Mouse (Mus musculus) inflammation-experienced regulatory T-cells, adult 6 months (primary cell): Measurements from ENCODE around the gene Pak2. TPM values are rescaled to one million over a fixed set of nuclear protein-coding genes. Genes with fewer than 3 reads are reported as not detected.

Experiments used
- ATAC-seq: one replicate; pipeline ENCODE4 v1.8.0; 2017
- polyA plus RNA-seq, 3 experiments: library from polyadenylated mRNA; unstranded; fragments of 100-300 nt; shearing (Covaris generic); gene quantifications; one replicate each; pipeline ENCODE4 v1.2.1; 2017

The Pak2 gene
- polyA plus RNA-seq, 3 experiments from 2014 or later, result 60.2 to 67.4 (median 63.4) TPM

DNA sequence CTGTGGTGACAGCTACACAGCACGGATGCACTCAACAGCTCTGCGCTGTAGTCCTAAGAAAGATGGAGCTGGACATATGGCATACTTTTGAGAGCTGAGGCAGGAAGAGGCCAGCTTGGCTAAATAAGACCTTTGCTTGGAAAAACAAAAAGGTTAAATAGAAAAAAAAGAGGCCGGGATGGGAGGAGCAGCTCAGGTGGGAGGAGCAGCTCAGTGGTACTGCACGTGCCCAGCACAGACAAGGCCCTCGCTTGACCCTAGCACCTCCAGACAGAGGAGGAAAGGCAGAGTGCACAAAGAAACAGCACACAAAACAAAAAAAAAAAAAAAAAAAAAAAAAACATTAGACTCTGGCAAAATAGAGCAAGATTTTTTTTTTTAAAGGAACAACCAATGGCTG lies 82.8 kb downstream of the Pak2 start:
- no peak for ATAC-seq

- no peak for ATAC-seq
Measured at GRCm38 (mm10) chr16:31993946-31994345, 85.2 kb downstream of the Pak2 start.

- no peak for ATAC-seq
Measured at GRCm38 (mm10) chr16:31993195-31993594, 85.9 kb downstream of the Pak2 start.

GRCm38 (mm10) chr16:31992039-31992438 lies 87.1 kb downstream of the Pak2 start:
- no peak for ATAC-seq

DNA sequence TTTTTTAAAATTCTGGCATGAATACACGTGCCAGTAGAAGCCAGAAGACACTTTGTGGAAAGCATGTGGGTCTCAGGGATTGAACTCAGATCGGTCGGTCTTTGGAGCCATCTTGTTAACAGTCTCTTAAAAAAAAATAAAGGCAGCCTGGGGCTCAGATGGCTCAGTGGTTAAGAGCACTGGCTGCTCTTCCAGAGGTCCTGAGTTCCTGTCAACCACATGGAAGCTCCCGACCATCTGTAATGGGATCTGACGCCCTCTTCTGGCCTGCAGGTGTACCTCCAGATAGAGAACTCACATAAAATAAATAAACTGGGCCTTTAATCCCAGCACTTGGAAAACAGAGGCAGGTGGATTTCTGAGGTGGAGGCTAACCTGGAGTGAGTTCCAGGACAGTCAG lies 98.2 kb downstream of the Pak2 start:
- ATAC-seq, result no peak

- ATAC-seq, result no peak
Measured at GRCm38 (mm10) chr16:31979501-31979900, 99.6 kb downstream of the Pak2 start.

DNA sequence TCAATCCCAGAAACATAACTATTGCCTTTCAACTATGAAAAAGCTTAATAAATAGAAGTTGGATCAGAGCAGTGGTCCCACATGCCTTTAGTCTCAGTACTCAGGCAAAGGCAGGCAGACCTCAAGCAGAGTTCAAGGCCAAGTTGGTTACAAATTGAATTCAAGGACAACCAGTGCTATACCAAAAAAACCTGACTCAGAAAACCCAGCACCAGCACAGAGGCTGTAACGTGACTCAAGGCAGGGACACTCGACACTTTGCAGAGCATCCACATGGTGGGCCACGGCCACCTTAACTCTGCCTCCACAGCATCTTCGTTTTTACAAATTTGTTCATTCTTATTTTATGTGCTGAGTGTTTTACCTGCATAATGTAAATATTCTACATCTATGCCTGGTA lies 103.9 kb downstream of the Pak2 start:
- no peak for ATAC-seq

Other genes with a start within 250 kb of the Pak2 start
- not detected for gene Meltf, start 200.5 kb downstream of the Pak2 start, polyA plus RNA-seq
- under 1 TPM in 1 of 3 experiments, not detected in 2; 0.36 TPM for gene Pigz, start 145.5 kb downstream of the Pak2 start, polyA plus RNA-seq
- 10 to 100 TPM in 1 of 3 experiments, 1 to 10 TPM in 1, under 1 TPM in 1; 0.54 to 12.2 (median 3.0) TPM for gene 0610012G03Rik, start 130.8 kb downstream of the Pak2 start, polyA plus RNA-seq
- 10 to 100 TPM; 27.3 to 45.9 (median 35.4) TPM for gene Ncbp2, start 130.8 kb downstream of the Pak2 start, polyA plus RNA-seq
- 10 to 100 TPM; 11.1 to 12.7 (median 12.3) TPM for gene Senp5, start 76.1 kb downstream of the Pak2 start, polyA plus RNA-seq
- 100 to 1,000 TPM; 117 to 133 (median 130) TPM for gene Pigx, start 20.4 kb upstream of the Pak2 start, polyA plus RNA-seq
- 10 to 100 TPM; 32.4 to 45.8 (median 43.7) TPM for gene Cep19, start 20.5 kb upstream of the Pak2 start, polyA plus RNA-seq
- 10 to 100 TPM; 42.7 to 71.0 (median 53.2) TPM for gene Nrros, start 86.3 kb upstream of the Pak2 start, polyA plus RNA-seq
- gene Bex6, start 100.5 kb upstream of the Pak2 start, polyA plus RNA-seq, result under 1 TPM in 2 of 3 experiments, not detected in 1; 0.38 to 0.63 TPM
- 1 to 10 TPM; 5.1 to 5.7 (median 5.5) TPM for gene Fbxo45, start 167.8 kb upstream of the Pak2 start, polyA plus RNA-seq
- gene Wdr53, start 167.9 kb upstream of the Pak2 start, polyA plus RNA-seq, result 10 to 100 TPM; 16.3 to 19.8 (median 16.7) TPM
- gene Smco1, start 192.1 kb upstream of the Pak2 start, polyA plus RNA-seq, result not detected
- 10 to 100 TPM in 2 of 3 experiments, 1 to 10 TPM in 1; 7.9 to 11.2 (median 10.6) TPM for gene Rnf168, start 198.1 kb upstream of the Pak2 start, polyA plus RNA-seq